8 mouse cellular contexts compared by ENCODE assay signal in the genomic region with DNA sequence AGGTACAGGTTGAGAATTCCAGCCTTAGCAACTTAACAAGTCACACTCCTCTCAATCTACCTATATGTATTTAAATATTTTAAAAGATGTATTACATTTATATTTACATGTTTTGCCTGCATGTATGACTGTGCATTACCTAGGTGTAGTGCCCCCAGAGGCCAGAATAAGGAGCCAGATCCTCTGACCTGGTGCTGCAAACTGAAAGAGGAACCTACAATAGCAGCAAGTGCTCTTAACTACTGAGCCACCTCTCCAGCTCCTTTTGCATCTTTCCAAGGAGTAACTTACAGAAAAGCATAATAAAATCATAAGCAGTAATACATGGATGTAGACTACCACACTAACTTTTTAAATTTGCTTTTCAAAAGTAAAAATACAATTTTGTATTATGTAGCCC. TPM values are rescaled to one million over a fixed set of nuclear protein-coding genes. Genes with fewer than 3 reads are reported as not detected.
A peak's percentile ranks its signal among the peaks of the same experiment; 100 is the strongest.
DNase-seq lines count a peak whose midpoint lies in the region; ATAC-seq lines count a peak whose summit lies in the region.

No protein-coding gene starts in this region.

- 0 out of 2 replicates have a peak, but pooled peaks cover 3% of the 10 kb centered on the region for H3K36me3 ChIP-seq in kidney, embryonic 15.5 days
- no peaks in the 10 kb centered on the region for H3K36me3 ChIP-seq in kidney, embryonic 16.5 days (ENCODE audit: insufficient read depth, low read length)
- H3K36me3 ChIP-seq in midbrain, embryonic 14.5 days (ENCODE audit: control insufficient read depth, insufficient read depth, low read length) = no peaks in the 10 kb centered on the region

- H3K9ac ChIP-seq in kidney, embryonic 15.5 days = no peak overlapping the region
- peak overlapping the region; percentile 61 for H3K9ac ChIP-seq in kidney, embryonic 16.5 days (replicated peaks; ENCODE audit: low read length)
- H3K9ac ChIP-seq in midbrain, embryonic 14.5 days (replicated peaks; ENCODE audit: low read length) = peak overlapping the region; percentile 41; the same call in 1 of the 2 replicates

- no peaks in the 10 kb centered on the region for H3K9me3 ChIP-seq in kidney, embryonic 15.5 days (replicated peaks)
- H3K9me3 ChIP-seq in kidney, embryonic 16.5 days (ENCODE audit: low read length) = no peaks in the 10 kb centered on the region
- no peaks in the 10 kb centered on the region for H3K9me3 ChIP-seq in midbrain, embryonic 14.5 days (ENCODE audit: control insufficient read depth, low read length)

- no peaks in the 10 kb centered on the region for H3K27me3 ChIP-seq in kidney, embryonic 15.5 days
- no peaks in the 10 kb centered on the region for H3K27me3 ChIP-seq in kidney, embryonic 16.5 days (ENCODE audit: insufficient read depth, low read length)
- no peaks in the 10 kb centered on the region for H3K27me3 ChIP-seq in midbrain, embryonic 14.5 days (ENCODE audit: control insufficient read depth, insufficient read depth, low read length)

- no peak for DNase-seq in kidney, adult 11 months
- no peak for DNase-seq in midbrain, embryonic 14.5 days
- no peak for DNase-seq in gastrocnemius, adult 18-20 months (ENCODE audit: low spot score)
- no peak for DNase-seq in frontal cortex, postnatal 25 days (ENCODE audit: low spot score in 2 of 2)

- H3K4me1 ChIP-seq in kidney, embryonic 15.5 days = peaks cover 32% of the 10 kb centered on the region
- peaks cover 19% of the 10 kb centered on the region for H3K4me1 ChIP-seq in kidney, embryonic 16.5 days (ENCODE audit: insufficient read depth, low read length)
- peaks cover 20% of the 10 kb centered on the region for H3K4me1 ChIP-seq in midbrain, embryonic 14.5 days (ENCODE audit: control insufficient read depth, insufficient read depth, low read length)

- peak overlapping the region; percentile 94 for H3K4me3 ChIP-seq in kidney, embryonic 15.5 days (replicated peaks)
- no peak overlapping the region; the same call in 1 of the 2 replicates for H3K4me3 ChIP-seq in kidney, embryonic 16.5 days (ENCODE audit: low read length)
- peak overlapping the region; percentile 29 for H3K4me3 ChIP-seq in midbrain, embryonic 14.5 days (replicated peaks; ENCODE audit: low read depth, low read length)

- ATAC-seq in kidney, embryonic 15.5 days (replicated peaks; ENCODE audit: low FRiP score) = no peak
- peak; percentile 69 for ATAC-seq in common myeloid progenitor, adult 5-6 weeks (replicated peaks; ENCODE audit: low read depth, poor library complexity, severe bottlenecking)
- ATAC-seq in kidney, embryonic 16.5 days (ENCODE audit: low FRiP score, low TSS enrichment) = no peak
- ATAC-seq in midbrain, embryonic 14.5 days (ENCODE audit: low FRiP score, low TSS enrichment) = no peak
- ATAC-seq in inflammation-experienced regulatory T-cells, adult 6 months = no peak

- H3K4me2 ChIP-seq in kidney, embryonic 15.5 days = peak overlapping the region; percentile 92
- H3K4me2 ChIP-seq in kidney, embryonic 16.5 days (replicated peaks; ENCODE audit: low read depth, low read length) = peak overlapping the region; percentile 83
- H3K4me2 ChIP-seq in midbrain, embryonic 14.5 days (ENCODE audit: low read length) = peak overlapping the region; percentile 53

- H3K27ac ChIP-seq in kidney, embryonic 15.5 days = no peak overlapping the region; the same call in 1 of the 2 replicates
- no peak overlapping the region for H3K27ac ChIP-seq in kidney, embryonic 16.5 days (ENCODE audit: low read length)
- H3K27ac ChIP-seq in midbrain, embryonic 14.5 days (replicated peaks; ENCODE audit: low read depth, low read length) = no peak overlapping the region

RNA-seq across cellular contexts. Expression of gene Wrnip1, which starts 1.0 kb away (rescaled TPM):
- polyA plus RNA-seq in kidney, embryonic 15.5 days (2015; fragmentation: Nextera tagmentation; extraction: Ambion mirVana) = 22.2 and 23.4 TPM in 2 replicates
- total RNA-seq in common myeloid progenitor, adult 5-6 weeks (2017) = 33.5 and 34.9 TPM in 2 replicates
- polyA plus RNA-seq in kidney, embryonic 16.5 days (2015; fragmentation: Nextera tagmentation; extraction: Ambion mirVana) = 19.7 and 21.1 TPM in 2 replicates
- polyA plus RNA-seq in midbrain, embryonic 14.5 days (2014; fragmentation: Nextera tagmentation; extraction: Ambion mirVana) = 26.5 and 28.0 TPM in 2 replicates
- 10 to 100 TPM in 1 of 3 experiments, 1 to 10 TPM in 2; 6.4 to 10.0 (median 8.2) TPM for polyA plus RNA-seq in inflammation-experienced regulatory T-cells, adult 6 months (2017; shearing (Covaris generic))
- total RNA-seq in gastrocnemius, adult 18-20 months (2021) = 1 to 10 TPM; 5.9 to 6.1 TPM

RNA-seq across cellular contexts. Expression of gene D930007J09Rik, which starts 1.8 kb away (rescaled TPM):
- not detected in 2 replicates for polyA plus RNA-seq in kidney, embryonic 15.5 days (2015; fragmentation: Nextera tagmentation; extraction: Ambion mirVana)
- total RNA-seq in common myeloid progenitor, adult 5-6 weeks (2017) = not detected in 2 replicates
- polyA plus RNA-seq in kidney, embryonic 16.5 days (2015; fragmentation: Nextera tagmentation; extraction: Ambion mirVana) = not detected in 2 replicates
- polyA plus RNA-seq in midbrain, embryonic 14.5 days (2014; fragmentation: Nextera tagmentation; extraction: Ambion mirVana) = not detected in 2 replicates
- not detected for polyA plus RNA-seq in inflammation-experienced regulatory T-cells, adult 6 months (2017; shearing (Covaris generic))
- not detected for total RNA-seq in gastrocnemius, adult 18-20 months (2021)

RNA-seq across cellular contexts. Expression of gene Mylk4, which starts 17.1 kb away (rescaled TPM):
- polyA plus RNA-seq in kidney, embryonic 15.5 days (2015; fragmentation: Nextera tagmentation; extraction: Ambion mirVana) = 0.64 and 1.0 TPM in 2 replicates
- total RNA-seq in common myeloid progenitor, adult 5-6 weeks (2017) = not detected in 2 replicates
- 0.21 and 0.34 TPM in 2 replicates for polyA plus RNA-seq in kidney, embryonic 16.5 days (2015; fragmentation: Nextera tagmentation; extraction: Ambion mirVana)
- 0.20 TPM in 1 of 2 replicates, not detected in the other for polyA plus RNA-seq in midbrain, embryonic 14.5 days (2014; fragmentation: Nextera tagmentation; extraction: Ambion mirVana)
- not detected for polyA plus RNA-seq in inflammation-experienced regulatory T-cells, adult 6 months (2017; shearing (Covaris generic))
- 1,000 to 10,000 TPM; 1,080 to 1,440 TPM for total RNA-seq in gastrocnemius, adult 18-20 months (2021)

RNA-seq across cellular contexts. Expression of gene Serpinb1a, which starts 50.1 kb away (rescaled TPM):
- 12.4 and 13.4 TPM in 2 replicates for polyA plus RNA-seq in kidney, embryonic 15.5 days (2015; fragmentation: Nextera tagmentation; extraction: Ambion mirVana)
- 219 and 222 TPM in 2 replicates for total RNA-seq in common myeloid progenitor, adult 5-6 weeks (2017)
- 10.3 and 12.1 TPM in 2 replicates for polyA plus RNA-seq in kidney, embryonic 16.5 days (2015; fragmentation: Nextera tagmentation; extraction: Ambion mirVana)
- 2.2 and 2.9 TPM in 2 replicates for polyA plus RNA-seq in midbrain, embryonic 14.5 days (2014; fragmentation: Nextera tagmentation; extraction: Ambion mirVana)
- polyA plus RNA-seq in inflammation-experienced regulatory T-cells, adult 6 months (2017; shearing (Covaris generic)) = 10 to 100 TPM; 10.1 to 86.4 (median 28.2) TPM
- 1 to 10 TPM; 3.2 to 5.3 TPM for total RNA-seq in gastrocnemius, adult 18-20 months (2021)
